8 mouse cellular contexts compared by ENCODE assay signal in genomic region chr2:165287202-165287984, GRCm38 (mm10). TPM values are rescaled to one million over a fixed set of nuclear protein-coding genes. Genes with fewer than 3 reads are reported as not detected.
DNase-seq lines count a peak whose midpoint lies in the region; ATAC-seq lines count a peak whose summit lies in the region.

Gene Slc35c2, minus strand, starts transcription at chr2:165287869.

- H3K27ac ChIP-seq in hindbrain, embryonic 16.5 days (ENCODE audit: low read depth, low read length), result peak within 1 kb of the TSS; percentile 87
- H3K27ac ChIP-seq in macrophage, result peak within 1 kb of the TSS; percentile 75

- ATAC-seq in hindbrain, embryonic 16.5 days, result peak; percentile 89

- DNase-seq in T-cell, adult 2 months (ENCODE audit: low spot score), result peak; percentile 87
- peak; percentile 95 to 96 for DNase-seq in cerebellum, postnatal 36 days
- DNase-seq in gastrocnemius, adult 18-20 months (ENCODE audit: low spot score), result peak; percentile 94
- DNase-seq in left cerebral cortex, adult 18-20 months (ENCODE audit: low spot score in 2 of 2), result peak; percentile 93 to 95
- DNase-seq in right cerebral cortex, adult 2 months (ENCODE audit: low spot score in 2 of 2), result peak; percentile 94 to 97
- peak; percentile 92 for DNase-seq in urinary bladder, postnatal 14 days (ENCODE audit: low spot score)

- peak within 1 kb of the TSS; percentile 88 for H3K4me2 ChIP-seq in hindbrain, embryonic 16.5 days (ENCODE audit: low read length)

- H3K9ac ChIP-seq in hindbrain, embryonic 16.5 days (ENCODE audit: low read depth, low read length), result peak within 1 kb of the TSS; percentile 77

- H3K36me3 ChIP-seq in hindbrain, embryonic 16.5 days (ENCODE audit: control insufficient read depth, insufficient read depth, low read length), result peaks cover 19% of the 10 kb centered on the region
- H3K36me3 ChIP-seq in macrophage (ENCODE audit: inconsistent target), result peaks cover 36% of the 10 kb centered on the region

- H3K27me3 ChIP-seq in hindbrain, embryonic 16.5 days (replicated peaks; ENCODE audit: control insufficient read depth, insufficient read depth, low read length), result no peaks in the 10 kb centered on the region

- H3K9me3 ChIP-seq in hindbrain, embryonic 16.5 days (ENCODE audit: control insufficient read depth, low read length), result no peaks in the 10 kb centered on the region

- WGBS in hindbrain, embryonic 16.5 days, result under 1% methylated on average over 49 of the region's 49 CpGs
- WGBS in macrophage (ENCODE audit: missing documents), result under 1% methylated on average over 44 of the region's 49 CpGs

- H3K4me3 ChIP-seq in hindbrain, embryonic 16.5 days (ENCODE audit: low read length), result peak within 1 kb of the TSS; percentile 74
- peak within 1 kb of the TSS; percentile 70 for H3K4me3 ChIP-seq in macrophage (ENCODE audit: inconsistent target)

- peaks cover 36% of the 10 kb centered on the region for H3K4me1 ChIP-seq in hindbrain, embryonic 16.5 days (ENCODE audit: control insufficient read depth, insufficient read depth, low read depth, low read length)

- peaks cover 33% of the 10 kb centered on the region for H3K79me2 ChIP-seq in macrophage (ENCODE audit: inconsistent target)

RNA-seq across cellular contexts. Expression of gene Slc35c2, which starts in this region (rescaled TPM):
- 10 to 100 TPM; 19.4 to 20.0 TPM for total RNA-seq in gastrocnemius, adult 18-20 months (2021)
- 73.4 and 79.6 TPM in 2 replicates for polyA plus RNA-seq in hindbrain, embryonic 16.5 days (2015; fragmentation: Nextera tagmentation; extraction: Ambion mirVana)
- total RNA-seq in left cerebral cortex, adult 18-20 months (2021), result 10 to 100 TPM; 58.2 to 60.6 TPM
- 10 to 100 TPM in 15 of 26 experiments, 1 to 10 TPM in 11; 2.0 to 34.1 (median 12.3) TPM for total RNA-seq in macrophage (2018; cell fraction: chromatin; rRNA removed)
- total RNA-seq in macrophage (2018; cell fraction: cytosol; rRNA removed), result 10 to 100 TPM; 28.8 to 52.4 (median 40.9) TPM
- total RNA-seq in macrophage (2018; cell fraction: nucleus; rRNA removed), result 10 to 100 TPM in 24 of 26 experiments, 1 to 10 TPM in 2; 4.9 to 57.3 (median 27.0) TPM
- 29.3 to 58.1 TPM (median 53.2 TPM) in 3 replicates for polyA plus RNA-seq in macrophage (2018)

Comparison
In these comparisons a context has a peak if more than half of its experiments do, and no peak if none do; other contexts are left out.
1. Peak in every context shown above with its lines: DNase-seq, ATAC-seq, H3K4me3 ChIP-seq and H3K27ac ChIP-seq.